Mouse (Mus musculus): ENCODE measurements at regions not wholly inside any gene's neighbourhood (a gene's known extent, or its start where the extent isn't known, plus 50 kb on each side); places are given as distances from the start of the nearest gene placed in this dataset.

- Histone ChIP-seq H3K4me1 (ENCODE audit: control insufficient read depth in 1 of 2, insufficient read depth in 2 of 2) (no peaks in the 10 kb centered on the region), H3K36me3 (replicated peaks in 1 of 2; ENCODE audit: control insufficient read depth in 1 of 2, insufficient read depth in 1 of 2, low read length in 1 of 2) (no peaks in the 10 kb centered on the region), H3K9me3 (replicated peaks; ENCODE audit: low read length) (no peaks in the 10 kb centered on the region), H3K4me3 (replicated peaks in 1 of 3; ENCODE audit: low read depth in 2 of 3, low read length in 2 of 3, poor library complexity in 1 of 3) (no peak overlapping the region), H3K9ac (ENCODE audit: insufficient read depth, low read depth) (no peak overlapping the region), H3K27me3 (replicated peaks) (peaks cover 11% of the 10 kb centered on the region), H3K79me2 (replicated peaks; ENCODE audit: control insufficient read depth, extremely low read depth, insufficient read depth, poor library complexity, severe bottlenecking) (no peaks in the 10 kb centered on the region), H3K4me2 (ENCODE audit: insufficient read depth, low read depth, poor library complexity, severe bottlenecking) (no peak overlapping the region), H3K27ac (ENCODE audit: insufficient read depth, low read depth) (no peak overlapping the region)
- TF ChIP-seq MEF2A (IDR thresholded peaks at IDR 0.05; ENCODE audit: borderline replicate concordance, low read depth, low read length), result no peak
- TF ChIP-seq POLR2AphosphoS2 (IDR thresholded peaks at IDR 0.05; ENCODE audit: low read depth, low read length), result no peak
- no peak for TF ChIP-seq BHLHE40 (IDR thresholded peaks at IDR 0.05; ENCODE audit: low read depth, low read length)
- TF ChIP-seq RCOR1 (conservative IDR thresholded peaks at IDR 0.05; ENCODE audit: low read depth, low read length), result no peak
- no peak for TF ChIP-seq ZMIZ1 (IDR thresholded peaks at IDR 0.05; ENCODE audit: low read depth, low read length)
- TF ChIP-seq CHD2 (IDR thresholded peaks at IDR 0.05; ENCODE audit: low read length), result no peak
- no peak for TF ChIP-seq E2F4 (IDR thresholded peaks at IDR 0.05; ENCODE audit: insufficient replicate concordance, low read depth, low read length)
- TF ChIP-seq IRF4 (IDR thresholded peaks at IDR 0.05; ENCODE audit: low read depth, low read length), result no peak
- no peak for TF ChIP-seq HCFC1 (IDR thresholded peaks at IDR 0.05; ENCODE audit: low read depth, low read length)
- TF ChIP-seq JUND (conservative IDR thresholded peaks at IDR 0.05; ENCODE audit: low read depth, low read length), result no peak
- TF ChIP-seq PAX5 (IDR thresholded peaks at IDR 0.05; ENCODE audit: low read length), result no peak
- TF ChIP-seq MYC (IDR thresholded peaks at IDR 0.05; ENCODE audit: low read depth, low read length), result no peak
- TF ChIP-seq JUN (IDR thresholded peaks at IDR 0.05; ENCODE audit: insufficient read depth, low read depth, low read length), result no peak
- TF ChIP-seq KAT2A (IDR thresholded peaks at IDR 0.05; ENCODE audit: insufficient replicate concordance, low read length), result no peak
- TF ChIP-seq USF2 (conservative IDR thresholded peaks at IDR 0.05; ENCODE audit: low read depth, low read length), result no peak
- TF ChIP-seq RAD21 (IDR thresholded peaks at IDR 0.05; ENCODE audit: low read depth, low read length), result no peak
- DNase-seq (ENCODE audit: extremely low read depth), result no peak
- dilution Hi-C loops (cut with MboI; ENCODE audit: extremely low pct_ligation_motif_present, extremely low pct_unique_long_range_greater_than_20kb, low sequenced_read_pairs) (no loop called here), in situ Hi-C loops (cut with MboI; ENCODE audit: low pct_ligation_motif_present, low pct_unique_long_range_greater_than_20kb, low sequenced_read_pairs) (no loop called here)
These were observed 85.1 kb upstream of the Ndufb6 start for GRCm38 (mm10) chr4:40364329-40364728.

- Histone ChIP-seq H3K79me2 (replicated peaks; ENCODE audit: control insufficient read depth, extremely low read depth, insufficient read depth, poor library complexity, severe bottlenecking) (no peaks in the 10 kb centered on the region), H3K9ac (ENCODE audit: insufficient read depth, low read depth) (no peak overlapping the region), H3K4me1 (ENCODE audit: control insufficient read depth in 1 of 2, insufficient read depth in 2 of 2) (peaks cover 0 to 4% of the 10 kb centered on the region in 2 experiments; a peak in 1 of 4 replicates), H3K27ac (ENCODE audit: insufficient read depth, low read depth) (no peak overlapping the region), H3K9me3 (replicated peaks; ENCODE audit: low read length) (no peaks in the 10 kb centered on the region), H3K4me3 (replicated peaks in 1 of 3; ENCODE audit: low read depth in 2 of 3, low read length in 2 of 3, poor library complexity in 1 of 3) (no peak overlapping the region), H3K27me3 (replicated peaks) (peaks cover 5% of the 10 kb centered on the region), H3K36me3 (replicated peaks in 1 of 2; ENCODE audit: control insufficient read depth in 1 of 2, insufficient read depth in 1 of 2, low read length in 1 of 2) (no peaks in the 10 kb centered on the region), H3K4me2 (ENCODE audit: insufficient read depth, low read depth, poor library complexity, severe bottlenecking) (no peak overlapping the region)
- in situ Hi-C loops (cut with MboI; ENCODE audit: low pct_ligation_motif_present, low pct_unique_long_range_greater_than_20kb, low sequenced_read_pairs) (no loop called here), dilution Hi-C loops (cut with MboI; ENCODE audit: extremely low pct_ligation_motif_present, extremely low pct_unique_long_range_greater_than_20kb, low sequenced_read_pairs) (no loop called here)
- DNase-seq (ENCODE audit: extremely low read depth), result no peak
- TF ChIP-seq E2F4 (IDR thresholded peaks at IDR 0.05; ENCODE audit: insufficient replicate concordance, low read depth, low read length) (no peak), IRF4 (IDR thresholded peaks at IDR 0.05; ENCODE audit: low read depth, low read length) (no peak), TBP (conservative IDR thresholded peaks at IDR 0.05; ENCODE audit: low read depth, low read length) (no peak), ZC3H11A (IDR thresholded peaks at IDR 0.05; ENCODE audit: low read depth, low read length) (no peak), USF1 (IDR thresholded peaks at IDR 0.05; ENCODE audit: low read depth, low read length) (no peak), NRF1 (IDR thresholded peaks at IDR 0.05; ENCODE audit: low read depth, low read length) (no peak), MAX (IDR thresholded peaks at IDR 0.05; ENCODE audit: low read length) (no peak), TCF12 (IDR thresholded peaks at IDR 0.05; ENCODE audit: low read depth, low read length) (no peak), RAD21 (IDR thresholded peaks at IDR 0.05; ENCODE audit: low read depth, low read length) (no peak), KAT2A (IDR thresholded peaks at IDR 0.05; ENCODE audit: insufficient replicate concordance, low read length) (no peak)
These were observed 80.1 kb upstream of the Ndufb6 start for GRCm38 (mm10) chr4:40359307-40359706.
